Mouse (Mus musculus) liver, adult 2 months (tissue): Measurements from ENCODE around the gene Klhl22.

Experiments
- CTCF ChIP-seq: fragments of 200-500 bp; IDR thresholded peaks from 2 replicates; pipeline ENCODE4 v1.5.1; 2011; ENCODE audit warnings: low read depth, low read length, control low read depth
- POLR2A ChIP-seq: fragments of 200-500 bp; IDR thresholded peaks from 2 replicates; pipeline ENCODE4 v1.6.1; 2011; ENCODE audit warnings: low read length, control low read depth; ENCODE audit not compliant: insufficient read depth; ENCODE audit errors: extremely low read depth

GRCm38 (mm10) chr16:17809125-17809524 lies 49.7 kb downstream of the Klhl22 start:
- TF ChIP-seq CTCF (no peak), POLR2A (no peak)
